Mouse (Mus musculus): ENCODE data around the gene Doxl2.

DNA sequence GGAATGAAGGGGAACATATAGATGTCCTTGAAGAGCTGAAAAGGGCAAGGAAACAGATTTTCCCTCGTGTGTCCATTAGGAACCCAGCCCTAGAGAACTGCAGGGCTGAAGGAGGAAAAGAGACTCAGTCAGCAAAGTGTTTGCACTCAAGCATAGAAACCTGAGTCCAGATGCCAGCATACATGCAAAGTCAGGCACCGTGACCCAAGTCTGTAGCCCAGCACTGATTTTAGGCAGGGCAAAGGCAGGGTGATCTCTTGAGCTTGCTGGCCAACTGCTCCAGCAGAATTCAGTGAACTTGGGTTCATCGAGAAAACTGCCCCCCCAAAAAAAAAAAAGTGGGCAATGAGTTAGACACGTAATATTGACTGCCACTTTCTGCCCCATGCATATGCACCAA is 17.2 kb downstream of the Doxl2 start:
- no peak for TF ChIP-seq CTCF (IDR thresholded peaks at IDR 0.05; ENCODE audit: low read depth, low read length)
- no peak for TF ChIP-seq POLR2A (IDR thresholded peaks at IDR 0.05; ENCODE audit: borderline replicate concordance, low read depth, low read length)

All from bone marrow macrophage, adult 2 months (primary cell).